In the genomic region with DNA sequence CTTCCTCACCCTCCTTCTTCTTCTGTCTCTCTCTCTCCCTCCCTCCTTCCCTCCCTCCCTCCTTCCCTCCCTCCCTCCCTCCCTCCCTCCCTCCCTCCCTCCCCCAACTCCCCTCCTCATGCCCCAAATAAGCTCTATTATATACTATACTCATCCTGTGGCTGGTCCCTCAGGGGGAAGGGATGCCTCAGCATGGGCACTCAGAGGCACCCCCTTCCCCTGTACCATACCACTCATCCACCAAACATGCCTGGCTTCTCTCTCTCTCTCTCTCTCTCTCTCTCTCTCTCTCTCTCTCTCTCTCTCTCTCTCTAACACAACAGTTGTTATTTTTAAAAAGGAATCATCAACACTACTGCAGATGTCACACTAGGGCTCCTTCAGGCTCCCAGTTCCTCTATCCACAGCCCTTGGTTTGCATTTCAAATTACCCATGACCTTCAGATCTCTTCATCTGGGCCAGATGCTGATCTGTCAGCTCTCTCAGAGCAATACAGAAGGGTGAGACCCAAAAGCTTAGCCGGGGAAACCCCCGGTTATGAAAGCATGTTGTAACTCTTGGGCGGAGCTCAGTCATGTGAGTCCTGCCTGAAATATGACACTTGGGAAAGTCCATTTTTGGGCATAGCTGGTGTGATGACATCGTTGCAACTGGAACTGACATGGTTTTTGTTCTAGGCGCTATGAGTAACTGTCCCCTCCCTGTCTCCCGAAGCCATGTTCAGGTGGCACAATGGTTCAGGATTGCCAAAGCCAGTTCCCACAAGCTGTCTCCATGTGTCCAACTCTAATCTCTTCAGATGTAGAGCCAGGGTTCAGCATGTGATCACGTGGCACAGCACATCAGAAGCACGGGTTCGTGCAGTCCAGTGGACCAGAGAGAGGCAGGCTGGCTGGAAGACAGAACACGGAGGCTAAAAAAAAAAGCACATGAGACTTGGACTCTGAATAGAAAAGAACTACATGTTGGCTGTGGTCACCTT, we compare ENCODE assay signal across 8 mouse cellular contexts. TPM values are rescaled to one million over a fixed set of nuclear protein-coding genes. Genes with fewer than 3 reads are reported as not detected.
DNase-seq lines count a peak whose midpoint lies in the region; ATAC-seq and TF ChIP-seq lines count a peak whose summit lies in the region.

No protein-coding gene starts in this region.

- no peaks in the 10 kb centered on the region for H3K27me3 ChIP-seq in intestine, postnatal 0 days (replicated peaks; ENCODE audit: control insufficient read depth, insufficient read depth, low read length)
- H3K27me3 ChIP-seq in forebrain, embryonic 12.5 days = peaks cover 5% of the 10 kb centered on the region; the same call in 1 of the 2 replicates

- H3K4me2 ChIP-seq in intestine, postnatal 0 days (replicated peaks; ENCODE audit: low read depth) = no peak overlapping the region
- H3K4me2 ChIP-seq in forebrain, embryonic 12.5 days = no peak overlapping the region

- no peak overlapping the region for H3K27ac ChIP-seq in intestine, postnatal 0 days (ENCODE audit: low read depth, low read length)
- H3K27ac ChIP-seq in forebrain, embryonic 12.5 days = no peak overlapping the region

- H3K36me3 ChIP-seq in intestine, postnatal 0 days (ENCODE audit: control insufficient read depth, insufficient read depth) = no peaks in the 10 kb centered on the region
- H3K36me3 ChIP-seq in forebrain, embryonic 12.5 days (replicated peaks) = no peaks in the 10 kb centered on the region

- 56% methylated on average over 10 of the region's 10 CpGs for WGBS in intestine, postnatal 0 days
- 78% methylated on average over 10 of the region's 10 CpGs for WGBS in forebrain, embryonic 12.5 days

- DNase-seq in urinary bladder, postnatal 14 days (ENCODE audit: low spot score) = peak; percentile 58
- no peak for DNase-seq in urinary bladder, adult 2 months (ENCODE audit: low spot score)
- DNase-seq in c-Kit-positive CD71-positive TER-119-positive erythroid progenitor cells, embryonic 14.5 days (ENCODE audit: low spot score) = peak; percentile 12
- DNase-seq in left cerebral cortex, adult 9 months (ENCODE audit: low spot score in 2 of 2) = no peak
- DNase-seq in cerebellum, adult 18-20 months = no peak

- no peak for TF ChIP-seq CTCF in intestine, postnatal 0 days (IDR thresholded peaks at IDR 0.05; ENCODE audit: low read depth)

- no peak overlapping the region for H3K9ac ChIP-seq in intestine, postnatal 0 days (ENCODE audit: low read depth, low read length)
- H3K9ac ChIP-seq in forebrain, embryonic 12.5 days = no peak overlapping the region

- ATAC-seq in intestine, postnatal 0 days = peak; percentile 53; the same call in 1 of the 2 replicates
- peak; percentile 93 for ATAC-seq in megakaryocyte progenitor cell, adult 5-6 weeks (replicated peaks; ENCODE audit: poor library complexity)
- no peak for ATAC-seq in forebrain, embryonic 12.5 days (ENCODE audit: low FRiP score)

- H3K4me3 ChIP-seq in intestine, postnatal 0 days (ENCODE audit: low read depth, low read length) = no peak overlapping the region
- H3K4me3 ChIP-seq in forebrain, embryonic 12.5 days (replicated peaks) = no peak overlapping the region

- no peaks in the 10 kb centered on the region for H3K9me3 ChIP-seq in intestine, postnatal 0 days (ENCODE audit: control insufficient read depth)
- no peaks in the 10 kb centered on the region for H3K9me3 ChIP-seq in forebrain, embryonic 12.5 days

- H3K4me1 ChIP-seq in intestine, postnatal 0 days (replicated peaks; ENCODE audit: control insufficient read depth, insufficient read depth, low read length) = no peaks in the 10 kb centered on the region
- no peaks in the 10 kb centered on the region for H3K4me1 ChIP-seq in forebrain, embryonic 12.5 days

RNA-seq across cellular contexts. Expression of a gene that starts 26.9 kb away (rescaled TPM):
- 42.6 and 46.0 TPM in 2 replicates for polyA plus RNA-seq in urinary bladder, adult 2 months (2012; rRNA removed)
- polyA plus RNA-seq in intestine, postnatal 0 days (2015; fragmentation: Nextera tagmentation; extraction: Ambion mirVana) = 34.6 and 36.8 TPM in 2 replicates
- 9.9 and 12.1 TPM in 2 replicates for total RNA-seq in megakaryocyte progenitor cell, adult 5-6 weeks (2015)
- total RNA-seq in megakaryocyte progenitor cell, adult 5-6 weeks (2017) = 7.0 and 9.8 TPM in 2 replicates
- polyA plus RNA-seq in forebrain, embryonic 12.5 days (2016; fragmentation: Nextera tagmentation; extraction: Ambion mirVana) = 15.4 and 17.2 TPM in 2 replicates

Comparison
In these comparisons a context has a peak if more than half of its experiments do, and no peak if none do; other contexts are left out.
1. DNase-seq: peak in urinary bladder, postnatal 14 days (single experiment) and c-Kit-positive CD71-positive TER-119-positive erythroid progenitor cells, embryonic 14.5 days (single experiment); none in urinary bladder, adult 2 months (single experiment), left cerebral cortex, adult 9 months (0 of 2) and cerebellum, adult 18-20 months (0 of 2).